Mouse (Mus musculus): ENCODE results near the gene Evi5l. TPM values are rescaled to one million over a fixed set of nuclear protein-coding genes. Genes with fewer than 3 reads are reported as not detected.
A peak's percentile ranks its signal among the peaks of the same experiment; 100 is the strongest.
"Not testable (repeated sequence)": the region's sequence is repeated elsewhere in the genome, so short reads cannot be mapped to it uniquely, and the experiment has no call there.

Gene Evi5l
- total RNA-seq, 2 experiments from 2014 or later: 104 to 117 TPM

GRCm38 (mm10) chr8:4227919-4228318 is 61.6 kb downstream of the Evi5l start:
- intact Hi-C loops (cut with DNase I): no loop called here
- DNase-seq (ENCODE audit: low spot score in 2 of 2): no peak

DNA sequence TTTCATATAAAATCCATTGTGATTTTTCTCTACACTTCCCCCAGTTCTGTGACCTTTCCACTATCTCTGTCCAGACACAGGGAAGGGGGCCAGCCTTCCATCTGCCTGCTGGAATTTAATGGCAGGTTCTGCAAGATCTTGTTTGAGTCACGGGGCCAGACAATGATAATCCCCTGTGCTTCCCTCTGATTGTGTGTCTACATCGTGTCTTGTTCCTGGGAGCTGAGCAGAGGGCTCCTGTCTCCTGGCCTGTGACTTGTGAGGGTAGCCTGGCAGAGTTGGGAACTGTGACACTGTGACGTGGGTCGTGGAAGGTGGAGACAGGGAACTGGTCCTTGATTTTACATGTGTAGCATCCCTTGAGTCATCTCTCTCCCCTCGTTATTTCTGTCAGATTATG is 63.4 kb downstream of the Evi5l start:
- intact Hi-C loops (cut with DNase I): no loop called here
- DNase-seq (ENCODE audit: low spot score in 2 of 2): no peak

DNA sequence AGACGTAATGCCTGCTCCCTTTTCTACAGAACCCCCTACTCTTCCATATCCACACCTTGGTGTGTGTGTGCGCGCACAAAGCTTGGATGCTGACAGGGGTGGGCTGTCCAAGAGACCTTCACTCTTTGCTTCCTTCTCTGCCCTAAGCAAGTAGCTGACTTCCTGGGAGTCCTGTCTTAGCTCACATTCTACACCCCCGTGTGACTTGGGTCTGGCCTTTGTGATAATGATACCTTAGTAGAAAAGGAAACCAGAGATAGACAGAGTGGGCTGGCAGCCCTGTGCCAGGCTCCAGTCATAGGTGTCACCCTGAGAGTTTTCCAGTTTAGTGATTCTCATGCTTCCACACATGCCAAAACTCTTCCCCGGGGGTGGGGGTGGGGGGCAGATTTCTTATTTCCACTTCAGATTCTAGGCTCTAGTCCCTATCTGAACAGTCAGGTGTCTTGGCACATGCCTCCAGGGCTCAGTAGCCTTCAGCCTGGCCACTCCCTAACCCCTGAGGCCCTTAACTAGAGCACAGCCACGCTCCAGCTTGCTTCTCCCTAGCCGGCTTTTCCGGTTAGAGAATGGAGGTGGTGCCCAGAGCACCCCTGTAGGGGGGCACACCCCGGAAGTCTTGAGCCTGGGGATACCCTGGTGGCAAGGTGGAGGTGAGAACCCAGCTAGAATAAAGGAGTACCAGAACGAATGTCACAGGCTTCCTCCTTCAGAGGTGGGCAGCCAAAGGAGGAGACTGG is 64.4 kb downstream of the Evi5l start:
- no peak for DNase-seq (ENCODE audit: low spot score in 2 of 2)
- intact Hi-C loops (cut with DNase I): no loop called here

GRCm38 (mm10) chr8:4237814-4238433 is 71.6 kb downstream of the Evi5l start:
- intact Hi-C loops (cut with DNase I): loop anchor here (1.0 to 5.0 kb wide), 5 partner anchors 15 to 89 kb away; partner anchors contain the start of genes Ccl25, Elavl1, Prr36 and Snapc2
- no peak for DNase-seq (ENCODE audit: low spot score in 2 of 2)

DNA sequence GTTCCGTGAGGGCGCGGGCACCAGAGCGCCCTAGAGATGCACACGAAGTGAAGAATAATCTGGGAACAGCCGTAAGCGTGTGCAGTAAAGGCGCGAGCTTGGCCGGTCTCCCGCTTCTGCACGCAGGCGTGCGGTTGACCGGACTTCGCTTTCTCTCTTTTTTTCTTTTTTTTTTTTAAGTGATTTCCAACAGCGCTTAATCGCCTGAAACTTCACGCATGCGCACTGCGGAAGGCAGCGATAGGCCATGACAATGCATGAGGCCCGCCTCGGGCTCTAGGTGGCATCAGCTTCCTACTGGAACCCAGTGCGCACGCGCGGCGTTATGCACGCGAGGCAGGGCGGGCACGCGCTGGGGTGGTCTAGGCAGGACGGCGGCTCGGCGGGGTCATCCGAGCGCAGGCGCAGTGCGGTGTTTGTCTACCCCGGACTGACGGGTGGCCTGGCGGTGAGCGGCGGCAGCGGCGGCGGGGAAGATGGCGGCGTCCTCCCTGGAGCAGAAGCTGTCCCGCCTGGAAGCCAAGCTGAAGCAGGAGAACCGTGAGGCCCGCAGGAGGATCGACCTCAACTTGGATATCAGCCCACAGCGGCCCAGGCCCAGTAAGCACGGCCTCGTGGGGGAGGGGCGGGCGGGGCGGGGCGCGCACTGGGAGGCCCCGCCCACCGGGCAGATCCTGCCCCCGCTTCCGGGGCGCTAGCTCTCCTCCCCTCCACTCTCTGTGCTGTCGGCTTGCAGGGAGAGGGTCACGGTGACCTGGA is 72.2 kb downstream of the Evi5l start, which contains the start of the genes Map2k7 and Gm49320:
Gene Map2k7 (plus strand): TSS at position 307 of the 759 bp plus-strand sequence.
Gene Gm49320 (plus strand): TSS at position 432 of the 759 bp plus-strand sequence.
- peak; percentile 100 for DNase-seq (ENCODE audit: low spot score in 2 of 2)
- intact Hi-C loops (cut with DNase I): loop anchor here (1.0 to 5.0 kb wide), 4 partner anchors 14 to 89 kb away; partner anchors contain the start of genes Ccl25, Elavl1, Prr36 and Snapc2

GRCm38 (mm10) chr8:4239193-4239890 is 73.0 kb downstream of the Evi5l start:
- DNase-seq (ENCODE audit: low spot score in 2 of 2): peak in 1 of 2 experiments; percentile 61
- intact Hi-C loops (cut with DNase I): loop anchor here (2.0 to 5.0 kb wide), 3 partner anchors 13 to 88 kb away; partner anchors contain the start of genes Ccl25, Elavl1, Prr36 and Snapc2

DNA sequence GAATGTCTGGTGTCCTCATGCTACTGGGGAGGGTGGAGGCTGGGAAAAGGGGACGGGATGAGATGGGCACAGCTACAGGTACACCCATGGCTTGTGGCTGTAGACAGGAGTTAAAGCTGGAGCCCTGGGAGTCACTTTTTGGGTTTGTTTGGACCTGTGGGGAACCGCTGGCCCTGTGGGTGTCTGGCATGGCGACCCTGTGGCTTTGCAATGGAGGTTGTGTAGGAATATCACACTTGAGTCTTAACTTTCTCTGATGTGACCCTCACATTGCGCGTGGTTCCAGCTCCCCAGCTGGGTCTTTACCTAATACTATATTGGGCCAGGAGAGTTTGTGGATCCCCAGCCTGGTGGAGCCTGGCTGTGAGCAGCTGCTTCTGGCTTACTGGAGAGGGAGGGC is 78.7 kb downstream of the Evi5l start:
- intact Hi-C loops (cut with DNase I): no loop called here
- DNase-seq (ENCODE audit: low spot score in 2 of 2): no peak

- intact Hi-C loops (cut with DNase I): no loop called here
- DNase-seq (ENCODE audit: low spot score in 2 of 2): no peak
Measured at GRCm38 (mm10) chr8:4245737-4246136, 79.4 kb downstream of the Evi5l start.

GRCm38 (mm10) chr8:4247241-4247640 is 80.9 kb downstream of the Evi5l start:
- no peak for DNase-seq (ENCODE audit: low spot score in 2 of 2)
- intact Hi-C loops (cut with DNase I): no loop called here

GRCm38 (mm10) chr8:4247951-4248540 is 81.7 kb downstream of the Evi5l start, which contains the start of gene Tgfbr3l:
Gene Tgfbr3l (plus strand): TSS chr8:4248214.
- intact Hi-C loops (cut with DNase I): no loop called here
- DNase-seq (ENCODE audit: low spot score in 2 of 2): no peak

- intact Hi-C loops (cut with DNase I): loop anchor here (1.0 kb wide), 1 partner anchor 73 kb away; no protein-coding TSS in a partner anchor
Measured at GRCm38 (mm10) chr8:4249213-4249612, 82.8 kb downstream of the Evi5l start.

GRCm38 (mm10) chr8:4250306-4250970 is 84.1 kb downstream of the Evi5l start:
- intact Hi-C loops (cut with DNase I): loop anchor here (5.0 kb wide), 1 partner anchor 33 kb away; the partner anchor contains the start of gene Prr36
- DNase-seq (ENCODE audit: low spot score in 2 of 2): peak; percentile 83

More at GRCm38 (mm10) chr8:4249213-4249612, 82.8 kb downstream of the Evi5l start:
- no peak for DNase-seq (ENCODE audit: low spot score in 2 of 2)

- intact Hi-C loops (cut with DNase I): loop anchor here (2.0 to 5.0 kb wide), 2 partner anchors 13 to 35 kb away; partner anchors contain the start of genes Gm49320, Map2k7 and Prr36
- no peak for DNase-seq (ENCODE audit: low spot score in 2 of 2)
Measured at GRCm38 (mm10) chr8:4252116-4252760, 85.9 kb downstream of the Evi5l start.

- intact Hi-C loops (cut with DNase I): loop anchor here (2.0 to 5.0 kb wide), 2 partner anchors 14 to 36 kb away; partner anchors contain the start of genes Gm49320, Map2k7 and Prr36
- peak; percentile 95 to 96 for DNase-seq (ENCODE audit: low spot score in 2 of 2)
Measured at GRCm38 (mm10) chr8:4252934-4253841, 86.8 kb downstream of the Evi5l start, which contains the start of gene Snapc2. Gene Snapc2 (plus strand): TSS chr8:4253080.

DNA sequence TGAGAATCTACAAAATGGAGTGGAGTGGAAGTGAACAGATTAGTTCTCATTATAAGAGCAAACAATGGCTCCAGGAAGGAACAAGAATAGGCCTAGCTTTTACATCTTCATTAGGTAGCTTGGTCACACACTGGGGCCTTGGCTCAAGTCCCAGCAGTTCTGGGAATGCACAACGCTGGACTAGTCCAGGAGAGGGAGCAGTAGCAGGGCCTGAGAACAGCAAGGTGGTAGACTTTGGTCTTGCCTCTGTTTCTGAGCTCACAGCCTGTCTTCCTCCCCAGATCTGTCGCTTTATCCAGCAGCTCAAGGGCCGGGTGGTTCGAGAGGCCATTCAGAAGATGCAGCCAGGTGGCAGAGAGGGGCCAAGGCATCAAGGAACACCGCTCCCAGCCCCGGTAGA is 87.6 kb downstream of the Evi5l start:
- peak; percentile 60 to 62 for DNase-seq (ENCODE audit: low spot score in 2 of 2)
- intact Hi-C loops (cut with DNase I): loop anchor here (5.0 kb wide), 1 partner anchor 37 kb away; the partner anchor contains the start of gene Prr36

- DNase-seq (ENCODE audit: low spot score in 2 of 2); intact Hi-C loops (cut with DNase I): not testable (repeated sequence)
Measured at GRCm38 (mm10) chr8:4255471-4255870, 89.1 kb downstream of the Evi5l start.

Measured in left cerebral cortex, postnatal 36 days (tissue).